Mouse (Mus musculus) macrophage (primary cell): ENCODE data around the gene B4gat1. TPM values are rescaled to one million over a fixed set of nuclear protein-coding genes. Genes with fewer than 3 reads are reported as not detected.

Experiments used
- H3K27ac ChIP-seq: fragments of 350-480 bp; formaldehyde crosslinking; 2 replicates; pipeline ENCODE4 v1.9.0; 2021
- H3K36me3 ChIP-seq: fragments of 350-480 bp; formaldehyde crosslinking; 2 replicates; pipeline ENCODE4 v1.9.0; 2021; ENCODE audit errors: inconsistent target
- H3K4me3 ChIP-seq: fragments of 350-480 bp; formaldehyde crosslinking; 2 replicates; pipeline ENCODE4 v1.9.0; 2021; ENCODE audit errors: inconsistent target
- H3K79me2 ChIP-seq: fragments of 350-480 bp; formaldehyde crosslinking; 2 replicates; pipeline ENCODE4 v1.9.0; 2021; ENCODE audit errors: inconsistent target
- WGBS: methylation state at CpG from one replicate; pipeline ENCODE4 v1.1.7; 2026; ENCODE audit warnings: inconsistent platforms; ENCODE audit not compliant: missing documents; 5-methylcytosine and 5-hydroxymethylcytosine counted together
- polyA plus RNA-seq: library from polyadenylated mRNA; stranded (reverse); fragments of 250-400 nt; gene quantifications from 3 replicates; pipeline ENCODE4 v1.2.4, GENCODE M21; 2018; ENCODE audit warnings: inconsistent platforms

The B4gat1 gene
- polyA plus RNA-seq, 1 experiment from 2014 or later = 12.6 TPM

GRCm38 (mm10) chr19:5045531-5045930, 6.9 kb downstream of the B4gat1 start:
- Histone ChIP-seq H3K79me2 (peaks cover 44% of the 10 kb centered on the region), H3K27ac (no peak overlapping the region), H3K36me3 (peaks cover 46% of the 10 kb centered on the region), H3K4me3 (no peak overlapping the region)
- 81% methylated on average over 4 of the region's 4 CpGs for WGBS

GRCm38 (mm10) chr19:5048138-5049056, 9.8 kb downstream of the B4gat1 start:
- Histone ChIP-seq H3K36me3 (peaks cover 46% of the 10 kb centered on the region), H3K79me2 (peaks cover 22% of the 10 kb centered on the region), H3K27ac (no peak overlapping the region), H3K4me3 (no peak overlapping the region)
- 97% methylated on average over 12 of the region's 14 CpGs for WGBS

DNA sequence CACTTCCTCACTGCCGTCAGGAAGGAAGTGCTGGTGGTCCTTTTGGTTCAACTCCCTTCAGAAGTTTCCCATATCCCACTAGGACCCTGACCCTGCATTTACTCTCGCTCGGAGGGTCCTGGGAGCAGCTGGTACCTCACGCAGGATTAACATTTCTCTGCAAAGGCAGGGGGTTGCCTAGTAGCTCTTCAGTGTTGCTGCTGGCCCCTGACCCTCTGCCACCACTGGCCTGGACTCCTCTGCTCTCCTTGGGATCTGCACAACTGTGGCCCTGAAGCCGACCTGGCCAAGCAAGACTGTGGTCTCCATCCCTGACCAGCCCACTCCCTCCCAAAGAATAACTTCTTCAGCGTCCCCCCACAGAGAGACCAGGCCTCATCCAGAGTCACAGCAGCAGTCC, 10.7 kb downstream of the B4gat1 start:
- Histone ChIP-seq H3K79me2 (peaks cover 13% of the 10 kb centered on the region), H3K4me3 (no peak overlapping the region), H3K36me3 (peaks cover 46% of the 10 kb centered on the region), H3K27ac (no peak overlapping the region)
- 86% methylated on average over 6 of the region's 6 CpGs for WGBS

- Histone ChIP-seq H3K79me2 (peaks cover 5% of the 10 kb centered on the region; the same call in 1 of the 2 replicates), H3K27ac (no peak within 1 kb of the TSS), H3K36me3 (peaks cover 46% of the 10 kb centered on the region), H3K4me3 (no peak within 1 kb of the TSS)
- WGBS = 31% methylated on average over 12 of the region's 14 CpGs
Measured at GRCm38 (mm10) chr19:5050047-5050905, 11.7 kb downstream of the B4gat1 start, which contains the start of gene Rin1. Gene Rin1 (plus strand): TSS chr19:5050481.

DNA sequence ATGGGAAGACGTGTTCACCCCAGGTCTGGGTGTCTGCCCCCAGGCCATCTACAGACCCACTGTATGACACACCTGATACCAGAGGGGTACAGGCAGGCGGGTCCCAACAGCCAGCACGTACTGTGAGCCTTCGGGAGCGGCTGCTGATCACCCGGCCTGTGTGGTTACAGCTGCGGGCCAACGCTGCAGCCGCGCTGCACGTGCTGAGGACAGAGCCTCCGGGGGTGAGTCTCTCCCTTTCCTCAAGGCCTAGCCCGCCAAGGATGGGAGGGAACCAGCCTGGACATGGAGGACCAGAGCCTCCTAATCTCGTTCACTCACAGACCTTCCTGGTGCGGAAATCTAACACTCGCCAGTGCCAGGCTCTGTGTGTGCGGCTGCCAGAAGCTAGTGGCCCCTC, 12.4 kb downstream of the B4gat1 start:
- Histone ChIP-seq H3K4me3 (no peak overlapping the region), H3K27ac (no peak overlapping the region), H3K79me2 (no peaks in the 10 kb centered on the region), H3K36me3 (peaks cover 39% of the 10 kb centered on the region)
- 34% methylated on average over 17 of the region's 17 CpGs for WGBS

DNA sequence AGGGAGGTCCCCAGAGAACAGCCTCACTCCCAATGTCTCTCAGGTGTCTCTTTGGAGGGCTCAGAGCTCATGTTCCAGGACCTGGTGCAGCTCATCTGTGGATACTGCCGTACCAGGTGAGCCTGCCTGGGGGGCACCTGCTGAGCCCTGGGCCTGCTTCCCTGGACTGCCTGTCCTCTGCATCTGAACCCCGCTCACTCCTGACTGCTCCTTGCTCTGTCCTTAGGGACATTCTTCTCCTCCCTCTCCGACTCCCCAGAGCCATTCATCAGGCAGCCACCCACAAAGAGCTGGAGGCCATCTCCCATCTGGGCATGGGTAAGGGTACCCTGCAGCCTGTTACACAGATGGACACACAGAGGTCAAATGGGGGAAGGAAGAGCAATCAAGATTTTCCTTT, 12.9 kb downstream of the B4gat1 start:
- no peak overlapping the region for H3K4me3 ChIP-seq
- WGBS = 86% methylated on average over 3 of the region's 3 CpGs
- no peak overlapping the region for H3K27ac ChIP-seq
- no peaks in the 10 kb centered on the region for H3K79me2 ChIP-seq
- peaks cover 34% of the 10 kb centered on the region for H3K36me3 ChIP-seq

- Histone ChIP-seq H3K4me3 (no peak overlapping the region), H3K36me3 (peaks cover 27% of the 10 kb centered on the region; the same call in 1 of the 2 replicates), H3K79me2 (no peaks in the 10 kb centered on the region), H3K27ac (no peak overlapping the region)
- WGBS = 53% methylated on average over 22 of the region's 25 CpGs
Measured at GRCm38 (mm10) chr19:5052166-5052822, 13.7 kb downstream of the B4gat1 start.

DNA sequence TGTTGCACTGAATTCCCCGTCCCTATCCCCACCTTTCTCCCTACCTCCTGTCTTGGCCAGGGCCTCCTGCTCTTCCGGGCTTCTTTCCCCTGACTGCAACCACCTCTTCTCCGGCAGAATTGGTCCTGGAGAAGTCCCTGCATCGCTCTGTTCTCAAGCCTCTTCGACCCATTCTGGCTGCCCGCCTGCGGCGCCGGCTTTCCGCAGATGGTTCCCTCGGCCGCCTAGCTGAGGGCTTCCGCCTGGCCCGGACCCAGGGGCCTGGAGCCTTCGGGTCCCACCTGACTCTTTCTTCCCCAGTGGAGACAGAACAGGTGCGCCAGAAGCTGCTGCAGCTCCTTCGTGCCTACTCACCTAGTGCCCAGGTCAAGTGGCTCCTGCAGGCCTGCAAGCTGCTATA, 14.2 kb downstream of the B4gat1 start:
- no peak overlapping the region for H3K4me3 ChIP-seq
- no peak overlapping the region for H3K27ac ChIP-seq
- WGBS = 86% methylated on average over 7 of the region's 17 CpGs
- no peaks in the 10 kb centered on the region for H3K79me2 ChIP-seq
- H3K36me3 ChIP-seq = peaks cover 21% of the 10 kb centered on the region; the same call in 1 of the 2 replicates

GRCm38 (mm10) chr19:5053909-5054308, 15.3 kb downstream of the B4gat1 start:
- H3K4me3 ChIP-seq = no peak overlapping the region
- no peaks in the 10 kb centered on the region for H3K79me2 ChIP-seq
- 51% methylated on average over 9 of the region's 9 CpGs for WGBS
- no peak overlapping the region for H3K27ac ChIP-seq
- H3K36me3 ChIP-seq = peaks cover 10% of the 10 kb centered on the region; the same call in 1 of the 2 replicates

GRCm38 (mm10) chr19:5056251-5056650, 17.6 kb downstream of the B4gat1 start:
- no peaks in the 10 kb centered on the region for H3K79me2 ChIP-seq
- H3K4me3 ChIP-seq = no peak overlapping the region
- 29% methylated on average over 4 of the region's 6 CpGs for WGBS
- H3K27ac ChIP-seq = no peak overlapping the region
- H3K36me3 ChIP-seq = no peaks in the 10 kb centered on the region

- H3K36me3 ChIP-seq = no peaks in the 10 kb centered on the region
- no peak overlapping the region for H3K4me3 ChIP-seq
- no peaks in the 10 kb centered on the region for H3K79me2 ChIP-seq
- no peak overlapping the region for H3K27ac ChIP-seq
- 81% methylated on average over 14 of the region's 16 CpGs for WGBS
Measured at GRCm38 (mm10) chr19:5057876-5058775, 19.5 kb downstream of the B4gat1 start.

- Histone ChIP-seq H3K79me2 (no peaks in the 10 kb centered on the region), H3K4me3 (no peak overlapping the region), H3K36me3 (no peaks in the 10 kb centered on the region), H3K27ac (no peak overlapping the region)
- WGBS = 54% methylated on average over 10 of the region's 10 CpGs
Measured at GRCm38 (mm10) chr19:5058801-5059771, 20.5 kb downstream of the B4gat1 start.
